Mouse (Mus musculus) heart, adult 2 months (tissue): ENCODE measurements around the gene Rab17. TPM values are rescaled to one million over a fixed set of nuclear protein-coding genes. Genes with fewer than 3 reads are reported as not detected.
A peak's percentile ranks its signal among the peaks of the same experiment; 100 is the strongest.

Source experiments
- DNase-seq, 2 experiments: peaks; one replicate each; pipeline ENCODE4 v3.0.0; 2021
- H3K27ac ChIP-seq: fragments of 200-600 bp; 2 replicates; pipeline ENCODE4 v1.8.1; 2022
- H3K27me3 ChIP-seq: fragments of 200-500 bp; 2 replicates; pipeline ENCODE4 v1.6.1; 2012; ENCODE audit warnings: mild to moderate bottlenecking, low read length, inconsistent platforms, mixed read lengths; ENCODE audit not compliant: control insufficient read depth, insufficient read depth
- H3K36me3 ChIP-seq: fragments of 200-500 bp; 2 replicates; pipeline ENCODE4 v1.6.1; 2012; ENCODE audit warnings: low read length, inconsistent platforms; ENCODE audit not compliant: control insufficient read depth, insufficient read depth
- H3K4me1 ChIP-seq: fragments of 200-500 bp; 2 replicates; pipeline ENCODE4 v1.6.1; 2011; ENCODE audit warnings: low read length; ENCODE audit not compliant: control insufficient read depth, insufficient read depth
- H3K4me3 ChIP-seq: fragments of 200-600 bp; 2 replicates; pipeline ENCODE4 v1.8.1; 2022
- H3K79me2 ChIP-seq: fragments of 200-500 bp; replicated peaks from 2 replicates; pipeline ENCODE4 v1.6.1; 2012; ENCODE audit warnings: mild to moderate bottlenecking, inconsistent platforms, low read length, moderate library complexity, mixed read lengths; ENCODE audit not compliant: control insufficient read depth, insufficient read depth
- H3K9ac ChIP-seq: fragments of 200-500 bp; 2 replicates; pipeline ENCODE4 v1.6.1; 2012; ENCODE audit warnings: low read depth, mild to moderate bottlenecking, control low read depth, inconsistent platforms, low read length, mixed read lengths
- CTCF ChIP-seq: fragments of 200-600 bp; IDR thresholded peaks from 2 replicates; pipeline ENCODE4 v1.8.1; 2022; ENCODE audit warnings: antibody characterized with exemption, mild to moderate bottlenecking, moderate library complexity
- EP300 ChIP-seq: fragments of 200-500 bp; IDR thresholded peaks from 2 replicates; pipeline ENCODE4 v1.6.1; 2011; ENCODE audit warnings: low read depth, low read length, control low read depth; ENCODE audit not compliant: insufficient read depth
- POLR2A ChIP-seq: fragments of 200-500 bp; IDR thresholded peaks from 2 replicates; pipeline ENCODE4 v1.6.1; 2011; ENCODE audit warnings: mild to moderate bottlenecking, low read depth, low read length, control low read depth; ENCODE audit not compliant: insufficient read depth
- WGBS: fragments of 180-500 bp; shearing (Covaris S2); methylation state at CpG from one replicate; pipeline ENCODE4 v1.1.7; 2018; 5-methylcytosine and 5-hydroxymethylcytosine counted together
- intact Hi-C: fragments of 180-260 bp; cut with DNase I; formaldehyde crosslinking; loops from one replicate; pipeline ENCODE4 v1.15.1; 2025
- long read RNA-seq: library from polyadenylated mRNA; stranded (forward); transcript quantifications from one replicate; pipeline ENCODE4 v2.0.0, GENCODE M21; 2021
- polyA plus RNA-seq: library from polyadenylated mRNA; depleted of rRNA; stranded (reverse); fragments of >200 nt; gene quantifications from 2 replicates; pipeline ENCODE4 v1.2.3, GENCODE M21; 2012; rRNA removed
- total RNA-seq, 2 experiments: library from RNA; stranded (reverse); gene quantifications; 2 replicates each; pipeline ENCODE4 v1.2.3; 2021

The Rab17 gene
- 1 to 10 TPM; 1.7 to 2.6 TPM for total RNA-seq
- 1.4 and 2.3 TPM in 2 replicates for polyA plus RNA-seq
- long read RNA-seq, partial matches to known transcripts = 0 of 3 reads
- long read RNA-seq, other reads (novel, unspliced or antisense) = 0 of 3 reads

GRCm38 (mm10) chr1:90969347-90969784, at the start of gene Rab17:
Gene Rab17 (minus strand): TSS chr1:90969661.
- DNase-seq = no peak
- TF ChIP-seq EP300 (no peak), CTCF (no peak), POLR2A (no peak)
- H3K9ac ChIP-seq = no peak within 1 kb of the TSS
- no peak within 1 kb of the TSS for H3K4me3 ChIP-seq
- peaks cover 6% of the 10 kb centered on the region for H3K4me1 ChIP-seq
- no peaks in the 10 kb centered on the region for H3K79me2 ChIP-seq
- intact Hi-C loops = no loop called here
- H3K36me3 ChIP-seq = no peaks in the 10 kb centered on the region
- no peak within 1 kb of the TSS for H3K27ac ChIP-seq
- WGBS = 49% methylated on average over 9 of the region's 9 CpGs
- H3K27me3 ChIP-seq = no peaks in the 10 kb centered on the region

DNA sequence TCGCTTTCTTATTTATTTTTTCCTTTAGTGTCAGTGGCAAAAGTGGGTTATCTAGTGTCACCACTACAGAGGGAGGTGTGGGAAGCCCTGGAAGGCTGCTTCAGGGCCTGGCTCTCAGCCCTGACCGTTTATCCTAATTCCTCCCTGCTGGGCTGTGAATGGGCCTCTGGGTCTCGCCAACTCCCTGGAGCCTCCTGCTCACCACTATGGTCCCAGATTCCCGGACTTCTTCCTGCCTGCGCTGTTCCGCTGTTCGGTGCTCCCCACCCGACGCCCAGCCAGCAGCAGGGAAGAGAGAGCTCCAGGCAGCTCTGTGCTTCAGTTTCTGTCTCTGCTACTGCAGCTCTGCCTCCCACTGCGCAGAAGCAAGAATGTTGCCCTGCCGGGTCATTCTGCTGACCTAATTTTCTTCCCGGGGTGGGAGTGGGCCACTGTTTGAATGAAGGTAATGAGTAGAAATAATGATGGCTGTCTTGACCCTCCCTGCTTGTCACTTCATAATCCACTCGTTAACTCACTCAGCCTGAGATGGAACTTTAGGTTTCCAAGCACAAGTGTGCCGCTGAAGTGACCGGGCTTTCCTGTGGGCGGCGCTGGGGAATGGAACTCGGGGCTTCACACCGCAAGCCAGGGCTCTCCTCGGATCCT, 47.8 kb upstream of the Rab17 start:
- intact Hi-C loops = loop anchor here (2.0 to 5.0 kb wide), 2 partner anchors 35 to 36 kb away; no protein-coding TSS in a partner anchor
- H3K9ac ChIP-seq = peak overlapping the region; percentile 53
- H3K79me2 ChIP-seq = 0 out of 2 replicates have a peak, but pooled peaks cover 4% of the 10 kb centered on the region
- H3K36me3 ChIP-seq = no peaks in the 10 kb centered on the region; the same call in 1 of the 2 replicates
- no peaks in the 10 kb centered on the region for H3K27me3 ChIP-seq
- H3K4me3 ChIP-seq = peak overlapping the region; percentile 34
- peak; percentile 74 to 85 for DNase-seq
- peaks cover 28% of the 10 kb centered on the region for H3K4me1 ChIP-seq
- peak overlapping the region; percentile 94 for H3K27ac ChIP-seq
- 5% methylated on average over 20 of the region's 20 CpGs for WGBS
- TF ChIP-seq POLR2A (peak; percentile 36; the same call in 1 of the 2 replicates), EP300 (peak; percentile 82; the same call in 1 of the 2 replicates), CTCF (peak; percentile 36)

GRCm38 (mm10) chr1:91015571-91015970, 46.1 kb upstream of the Rab17 start:
- H3K27me3 ChIP-seq = no peaks in the 10 kb centered on the region
- H3K9ac ChIP-seq = no peak overlapping the region
- no peaks in the 10 kb centered on the region; the same call in 1 of the 2 replicates for H3K36me3 ChIP-seq
- peaks cover 33% of the 10 kb centered on the region for H3K4me1 ChIP-seq
- intact Hi-C loops = loop anchor here (5.0 kb wide), 1 partner anchor 37 kb away; no protein-coding TSS in a partner anchor
- H3K4me3 ChIP-seq = no peak overlapping the region
- DNase-seq = peak; percentile 64 to 79
- 49% methylated on average over 7 of the region's 7 CpGs for WGBS
- peaks cover 4% of the 10 kb centered on the region; the same call in 1 of the 2 replicates for H3K79me2 ChIP-seq
- H3K27ac ChIP-seq = peak overlapping the region; percentile 94
- TF ChIP-seq EP300 = peak; percentile 91
- no peak for TF ChIP-seq CTCF
- TF ChIP-seq POLR2A = 0 out of 2 replicates have a peak, but pooled peaks have one; percentile 9

DNA sequence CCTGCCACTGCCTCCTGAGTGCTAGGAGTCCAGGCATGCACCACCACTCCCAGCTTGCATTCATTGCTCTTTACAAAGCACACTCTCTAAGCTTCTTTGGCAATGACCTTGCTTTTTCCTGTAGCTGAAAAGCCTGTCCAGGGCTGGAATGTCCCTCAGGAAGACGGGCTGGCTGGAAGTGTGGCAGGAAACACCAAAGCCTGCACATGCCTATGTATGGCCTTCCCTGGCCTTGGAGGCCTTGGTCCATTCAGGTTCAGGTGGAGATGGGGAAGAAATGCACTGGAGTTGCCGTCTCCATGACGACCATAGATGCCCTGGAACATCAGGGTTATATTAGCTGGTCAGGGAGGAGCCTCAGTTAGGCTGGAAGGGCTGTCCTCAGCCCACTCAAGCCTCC, 44.3 kb upstream of the Rab17 start:
- intact Hi-C loops = no loop called here
- Histone ChIP-seq H3K27ac (peak overlapping the region; percentile 73), H3K79me2 (peaks cover 3% of the 10 kb centered on the region; the same call in 1 of the 2 replicates), H3K4me1 (peaks cover 39% of the 10 kb centered on the region), H3K27me3 (no peaks in the 10 kb centered on the region), H3K4me3 (no peak overlapping the region), H3K9ac (no peak overlapping the region), H3K36me3 (no peaks in the 10 kb centered on the region; the same call in 1 of the 2 replicates)
- TF ChIP-seq POLR2A (no peak), CTCF (no peak), EP300 (peak; percentile 70; the same call in 1 of the 2 replicates)
- peak; percentile 62 to 69 for DNase-seq
- WGBS = 23% methylated on average over 3 of the region's 3 CpGs

GRCm38 (mm10) chr1:91011336-91011735, 41.9 kb upstream of the Rab17 start:
- H3K27ac ChIP-seq = peak overlapping the region; percentile 34; the same call in 1 of the 2 replicates
- H3K4me3 ChIP-seq = no peak overlapping the region
- no peak overlapping the region for H3K9ac ChIP-seq
- peak in 1 of 2 experiments; percentile 21 for DNase-seq
- no peaks in the 10 kb centered on the region for H3K27me3 ChIP-seq
- 67% methylated on average over 3 of the region's 3 CpGs for WGBS
- peaks cover 38% of the 10 kb centered on the region for H3K4me1 ChIP-seq
- H3K79me2 ChIP-seq = peaks cover 7% of the 10 kb centered on the region; the same call in 1 of the 2 replicates
- no peaks in the 10 kb centered on the region; the same call in 1 of the 2 replicates for H3K36me3 ChIP-seq
- intact Hi-C loops = no loop called here
- TF ChIP-seq CTCF = no peak
- no peak for TF ChIP-seq POLR2A
- TF ChIP-seq EP300 = no peak

DNA sequence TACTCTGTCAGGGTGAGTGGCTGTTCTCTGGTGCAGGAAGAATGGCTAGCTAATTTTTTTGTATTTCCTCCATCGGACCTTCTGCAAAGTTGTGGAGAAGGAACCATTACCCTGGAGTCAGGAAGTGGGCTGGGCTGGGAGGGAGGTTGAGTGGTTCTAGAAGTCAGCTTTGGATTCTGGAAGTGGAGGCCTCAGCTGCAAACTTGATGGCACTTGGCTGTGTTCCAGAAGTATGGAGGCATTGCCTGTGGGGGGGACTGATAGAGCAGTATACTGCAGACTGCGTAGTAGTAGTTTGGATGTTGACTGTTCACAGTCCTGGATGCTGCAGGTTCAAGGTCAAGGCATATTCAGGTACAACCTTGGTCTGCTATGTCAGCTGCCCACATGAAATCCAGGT, 41.3 kb upstream of the Rab17 start:
- DNase-seq = peak in 1 of 2 experiments; percentile 20
- 54% methylated on average over 2 of the region's 2 CpGs for WGBS
- Histone ChIP-seq H3K27me3 (no peaks in the 10 kb centered on the region), H3K4me3 (no peak overlapping the region), H3K36me3 (no peaks in the 10 kb centered on the region; the same call in 1 of the 2 replicates), H3K9ac (no peak overlapping the region), H3K4me1 (peaks cover 39% of the 10 kb centered on the region), H3K79me2 (peaks cover 7% of the 10 kb centered on the region; the same call in 1 of the 2 replicates), H3K27ac (peak overlapping the region; percentile 57; the same call in 1 of the 2 replicates)
- TF ChIP-seq EP300 = no peak
- TF ChIP-seq POLR2A = no peak
- TF ChIP-seq CTCF = no peak
- intact Hi-C loops = no loop called here
